Mouse (Mus musculus): ENCODE results near the gene 4930539E08Rik. TPM values are rescaled to one million over a fixed set of nuclear protein-coding genes. Genes with fewer than 3 reads are reported as not detected.

The 4930539E08Rik gene
- polyA plus RNA-seq, 1 experiment from 2014 or later: 0.43 TPM

Other genes starting within 250 kb of the 4930539E08Rik start
- gene Slc26a8, start 225.1 kb downstream of the 4930539E08Rik start, polyA plus RNA-seq (2015; fragmentation: Nextera tagmentation; extraction: Ambion mirVana): 0.19 and 0.47 TPM in 2 replicates
- gene Mapk14, start 224.0 kb downstream of the 4930539E08Rik start, polyA plus RNA-seq (2015; fragmentation: Nextera tagmentation; extraction: Ambion mirVana): 29.3 and 31.2 TPM in 2 replicates
- gene AC170998.1, start 189.2 kb downstream of the 4930539E08Rik start, polyA plus RNA-seq (2015; fragmentation: Nextera tagmentation; extraction: Ambion mirVana): 2.0 TPM in 2 replicates
- 4.3 and 8.8 TPM in 2 replicates for gene Mapk13, start 146.0 kb downstream of the 4930539E08Rik start, polyA plus RNA-seq (2015; fragmentation: Nextera tagmentation; extraction: Ambion mirVana)
- 6.7 and 7.2 TPM in 2 replicates for gene Brpf3, start 114.2 kb downstream of the 4930539E08Rik start, polyA plus RNA-seq (2015; fragmentation: Nextera tagmentation; extraction: Ambion mirVana)
- 0.03 TPM in 1 of 2 replicates, not detected in the other for gene Pnpla1, start 56.9 kb downstream of the 4930539E08Rik start, polyA plus RNA-seq (2015; fragmentation: Nextera tagmentation; extraction: Ambion mirVana)
- 0.24 TPM in 1 of 2 replicates, not detected in the other for gene Pxt1, start 28.5 kb upstream of the 4930539E08Rik start, polyA plus RNA-seq (2015; fragmentation: Nextera tagmentation; extraction: Ambion mirVana)
- gene Kctd20, start 36.6 kb upstream of the 4930539E08Rik start, polyA plus RNA-seq (2015; fragmentation: Nextera tagmentation; extraction: Ambion mirVana): 56.8 and 59.2 TPM in 2 replicates
- gene Stk38, start 92.7 kb upstream of the 4930539E08Rik start, polyA plus RNA-seq (2015; fragmentation: Nextera tagmentation; extraction: Ambion mirVana): 84.6 and 90.4 TPM in 2 replicates
- 323 and 367 TPM in 2 replicates for gene Srsf3, start 117.3 kb upstream of the 4930539E08Rik start, polyA plus RNA-seq (2015; fragmentation: Nextera tagmentation; extraction: Ambion mirVana)
- gene Cdkn1a, start 175.7 kb upstream of the 4930539E08Rik start, polyA plus RNA-seq (2015; fragmentation: Nextera tagmentation; extraction: Ambion mirVana): 70.1 and 70.7 TPM in 2 replicates
- 2.2 and 4.4 TPM in 2 replicates for gene Rab44, start 198.8 kb upstream of the 4930539E08Rik start, polyA plus RNA-seq (2015; fragmentation: Nextera tagmentation; extraction: Ambion mirVana)

Data from heart, embryonic 16.5 days (tissue).